Mouse (Mus musculus): ENCODE measurements around the gene Hoxc6. TPM values are rescaled to one million over a fixed set of nuclear protein-coding genes. Genes with fewer than 3 reads are reported as not detected.

Hoxc6 gene
- polyA plus RNA-seq, 1 experiment from 2014 or later: not detected

- Histone ChIP-seq H3K36me3 (no peaks in the 10 kb centered on the region), H3K4me3 (no peak overlapping the region), H3K4me1 (replicated peaks) (peaks cover 9% of the 10 kb centered on the region), H3K27ac (no peak overlapping the region), H3K9me3 (no peaks in the 10 kb centered on the region), H3K27me3 (ENCODE audit: insufficient read depth, poor library complexity, severe bottlenecking) (peaks cover 100% of the 10 kb centered on the region)
- no peak for DNase-seq (ENCODE audit: low spot score)
- under 1% methylated on average over 24 of the region's 24 CpGs for WGBS
These were observed 2.4 kb downstream of the Hoxc6 start for GRCm38 (mm10) chr15:103000501-103000901.

GRCm38 (mm10) chr15:103001370-103001769, 3.3 kb downstream of the Hoxc6 start:
- Histone ChIP-seq H3K9me3 (no peaks in the 10 kb centered on the region), H3K4me1 (replicated peaks) (peaks cover 9% of the 10 kb centered on the region), H3K27me3 (ENCODE audit: insufficient read depth, poor library complexity, severe bottlenecking) (peaks cover 100% of the 10 kb centered on the region), H3K36me3 (no peaks in the 10 kb centered on the region), H3K4me3 (no peak overlapping the region), H3K27ac (no peak overlapping the region)
- WGBS: 6% methylated on average over 2 of the region's 2 CpGs
- no peak for DNase-seq (ENCODE audit: low spot score)

- 3% methylated on average over 4 of the region's 4 CpGs for WGBS
- Histone ChIP-seq H3K9me3 (no peaks in the 10 kb centered on the region), H3K27ac (no peak overlapping the region), H3K4me3 (no peak overlapping the region), H3K4me1 (replicated peaks) (peaks cover 9% of the 10 kb centered on the region), H3K27me3 (ENCODE audit: insufficient read depth, poor library complexity, severe bottlenecking) (peaks cover 100% of the 10 kb centered on the region), H3K36me3 (no peaks in the 10 kb centered on the region)
- DNase-seq (ENCODE audit: low spot score): no peak
These were observed 4.1 kb downstream of the Hoxc6 start for GRCm38 (mm10) chr15:103002156-103002555.

- 2% methylated on average over 13 of the region's 13 CpGs for WGBS
- Histone ChIP-seq H3K27me3 (ENCODE audit: insufficient read depth, poor library complexity, severe bottlenecking) (peaks cover 100% of the 10 kb centered on the region), H3K4me3 (no peak overlapping the region), H3K9me3 (no peaks in the 10 kb centered on the region), H3K27ac (no peak overlapping the region), H3K4me1 (replicated peaks) (peaks cover 9% of the 10 kb centered on the region), H3K36me3 (no peaks in the 10 kb centered on the region)
- DNase-seq (ENCODE audit: low spot score): no peak
These were observed 4.9 kb downstream of the Hoxc6 start for GRCm38 (mm10) chr15:103002821-103003448.

GRCm38 (mm10) chr15:103005308-103005707, 7.3 kb downstream of the Hoxc6 start:
- WGBS: under 1% methylated on average over 17 of the region's 17 CpGs
- H3K4me1 ChIP-seq (replicated peaks): no peaks in the 10 kb centered on the region
- H3K27ac ChIP-seq: no peak overlapping the region
- H3K4me3 ChIP-seq: no peak overlapping the region
- no peaks in the 10 kb centered on the region for H3K36me3 ChIP-seq
- no peak for DNase-seq (ENCODE audit: low spot score)
- H3K9me3 ChIP-seq: no peaks in the 10 kb centered on the region
- H3K27me3 ChIP-seq (ENCODE audit: insufficient read depth, poor library complexity, severe bottlenecking): peaks cover 100% of the 10 kb centered on the region

GRCm38 (mm10) chr15:103005797-103006196, 7.7 kb downstream of the Hoxc6 start:
- no peak overlapping the region for H3K27ac ChIP-seq
- peaks cover 100% of the 10 kb centered on the region for H3K27me3 ChIP-seq (ENCODE audit: insufficient read depth, poor library complexity, severe bottlenecking)
- DNase-seq (ENCODE audit: low spot score): no peak
- 1% methylated on average over 5 of the region's 5 CpGs for WGBS
- no peaks in the 10 kb centered on the region for H3K4me1 ChIP-seq (replicated peaks)
- H3K36me3 ChIP-seq: no peaks in the 10 kb centered on the region
- H3K9me3 ChIP-seq: no peaks in the 10 kb centered on the region
- H3K4me3 ChIP-seq: no peak overlapping the region

GRCm38 (mm10) chr15:103006326-103006725, 8.3 kb downstream of the Hoxc6 start:
- Histone ChIP-seq H3K27ac (no peak overlapping the region), H3K4me1 (replicated peaks) (no peaks in the 10 kb centered on the region), H3K4me3 (no peak overlapping the region), H3K9me3 (no peaks in the 10 kb centered on the region), H3K36me3 (no peaks in the 10 kb centered on the region), H3K27me3 (ENCODE audit: insufficient read depth, poor library complexity, severe bottlenecking) (peaks cover 100% of the 10 kb centered on the region)
- DNase-seq (ENCODE audit: low spot score): no peak
- 12% methylated on average over 1 of the region's 1 CpGs for WGBS

- peaks cover 100% of the 10 kb centered on the region for H3K27me3 ChIP-seq (ENCODE audit: insufficient read depth, poor library complexity, severe bottlenecking)
These were observed 11.4 kb downstream of the Hoxc6 start for GRCm38 (mm10) chr15:103009265-103010111.

GRCm38 (mm10) chr15:103010112-103010846, 12.2 kb downstream of the Hoxc6 start:
- Histone ChIP-seq H3K36me3 (no peaks in the 10 kb centered on the region), H3K27me3 (ENCODE audit: insufficient read depth, poor library complexity, severe bottlenecking) (peaks cover 100% of the 10 kb centered on the region), H3K4me1 (replicated peaks) (peaks cover 5% of the 10 kb centered on the region; the same call in 1 of the 2 replicates), H3K27ac (no peak overlapping the region), H3K9me3 (no peaks in the 10 kb centered on the region), H3K4me3 (no peak overlapping the region)
- under 1% methylated on average over 31 of the region's 31 CpGs for WGBS
- DNase-seq (ENCODE audit: low spot score): no peak

More at GRCm38 (mm10) chr15:103009265-103010111, 11.4 kb downstream of the Hoxc6 start:
- Histone ChIP-seq H3K4me3 (no peak overlapping the region), H3K9me3 (no peaks in the 10 kb centered on the region), H3K4me1 (replicated peaks) (peaks cover 5% of the 10 kb centered on the region; the same call in 1 of the 2 replicates), H3K36me3 (no peaks in the 10 kb centered on the region), H3K27ac (no peak overlapping the region)
- 1% methylated on average over 27 of the region's 27 CpGs for WGBS
- DNase-seq (ENCODE audit: low spot score): no peak

- no peak for DNase-seq (ENCODE audit: low spot score)
- no peak overlapping the region for H3K4me3 ChIP-seq
- H3K9me3 ChIP-seq: no peaks in the 10 kb centered on the region
- peaks cover 5% of the 10 kb centered on the region; the same call in 1 of the 2 replicates for H3K4me1 ChIP-seq (replicated peaks)
- no peaks in the 10 kb centered on the region for H3K36me3 ChIP-seq
- H3K27ac ChIP-seq: no peak overlapping the region
- under 1% methylated on average over 28 of the region's 28 CpGs for WGBS
- peaks cover 100% of the 10 kb centered on the region for H3K27me3 ChIP-seq (ENCODE audit: insufficient read depth, poor library complexity, severe bottlenecking)
These were observed 12.9 kb downstream of the Hoxc6 start for GRCm38 (mm10) chr15:103010847-103011555.

- Histone ChIP-seq H3K27ac (no peak overlapping the region), H3K27me3 (ENCODE audit: insufficient read depth, poor library complexity, severe bottlenecking) (peaks cover 100% of the 10 kb centered on the region)
- WGBS: 1% methylated on average over 26 of the region's 26 CpGs
These were observed 13.9 kb downstream of the Hoxc6 start for GRCm38 (mm10) chr15:103011928-103012486.

More at GRCm38 (mm10) chr15:103011928-103012486, 13.9 kb downstream of the Hoxc6 start:
- Histone ChIP-seq H3K9me3 (no peaks in the 10 kb centered on the region), H3K4me3 (no peak overlapping the region), H3K36me3 (no peaks in the 10 kb centered on the region), H3K4me1 (replicated peaks) (peaks cover 5% of the 10 kb centered on the region; the same call in 1 of the 2 replicates)
- DNase-seq (ENCODE audit: low spot score): no peak

Measured in hindbrain, embryonic 10.5 days (tissue).